Mouse (Mus musculus): ENCODE measurements around the gene Igsf11.

- no peak for TF ChIP-seq ZC3H11A (IDR thresholded peaks at IDR 0.05; ENCODE audit: low read depth, low read length)
- TF ChIP-seq NELFE (IDR thresholded peaks at IDR 0.05; ENCODE audit: low read depth, low read length): no peak
- no peak for TF ChIP-seq CTCF (conservative IDR thresholded peaks at IDR 0.05 in 1 of 2, IDR thresholded peaks at IDR 0.05 in 1 of 2; ENCODE audit: low read depth in 2 of 2, low read length in 2 of 2)
- no peak for TF ChIP-seq SIN3A (IDR thresholded peaks at IDR 0.05; ENCODE audit: low read length)
- no peak for TF ChIP-seq UBTF (IDR thresholded peaks at IDR 0.05; ENCODE audit: low read depth, low read length)
- no peak for TF ChIP-seq NRF1 (IDR thresholded peaks at IDR 0.05; ENCODE audit: low read depth, low read length)
- no peak for TF ChIP-seq E2F4 (IDR thresholded peaks at IDR 0.05; ENCODE audit: insufficient replicate concordance, low read depth, low read length)
- TF ChIP-seq GABPA (IDR thresholded peaks at IDR 0.05; ENCODE audit: insufficient replicate concordance, low read depth, low read length): no peak
- TF ChIP-seq RAD21 (IDR thresholded peaks at IDR 0.05; ENCODE audit: low read depth, low read length): no peak
- TF ChIP-seq MYC (IDR thresholded peaks at IDR 0.05; ENCODE audit: low read depth, low read length): no peak
- TF ChIP-seq USF1 (IDR thresholded peaks at IDR 0.05; ENCODE audit: low read depth, low read length): no peak
- TF ChIP-seq IRF4 (IDR thresholded peaks at IDR 0.05; ENCODE audit: low read depth, low read length): no peak
- TF ChIP-seq EP300 (IDR thresholded peaks at IDR 0.05; ENCODE audit: low read length): no peak
Measured at GRCm38 (mm10) chr16:38928760-38929159, 36.3 kb downstream of the Igsf11 start.

All from CH12.LX (cell line).